ENCODE assay signal across 17 mouse cellular contexts in genomic region chr9:36814486-36814885, GRCm38 (mm10). TPM values are rescaled to one million over a fixed set of nuclear protein-coding genes. Genes with fewer than 3 reads are reported as not detected.
DNase-seq lines count a peak whose midpoint lies in the region; ATAC-seq and TF ChIP-seq lines count a peak whose summit lies in the region.
"Had no signal": no experiment of that assay in that cellular context is flagged by ENCODE, and none has a peak within 500 bp of the region (broad histone marks: within the 10 kb centered on the region; RNA-seq: fewer than 3 reads in every experiment).

No protein-coding gene starts in this region.

- H3K4me2 ChIP-seq in liver, embryonic 14.5 days (ENCODE audit: low read depth): no peak overlapping the region
- H3K4me2 ChIP-seq in liver, embryonic 11.5 days: no peak overlapping the region
- H3K4me2 ChIP-seq: hindbrain, embryonic 14.5 days had no signal

- H3K27ac ChIP-seq in gastrocnemius, adult 2 months: no peak overlapping the region
- H3K27ac ChIP-seq in liver, embryonic 14.5 days: no peak overlapping the region
- no peak overlapping the region for H3K27ac ChIP-seq in liver, embryonic 11.5 days (ENCODE audit: low read depth, low read length)
- H3K27ac ChIP-seq: hindbrain, embryonic 14.5 days; limb, embryonic 10.5 days had no signal

- H3K27me3 ChIP-seq in liver, embryonic 14.5 days (ENCODE audit: control insufficient read depth, insufficient read depth, low read length): no peaks in the 10 kb centered on the region
- H3K27me3 ChIP-seq in liver, embryonic 11.5 days (replicated peaks; ENCODE audit: control insufficient read depth, insufficient read depth, low read length): no peaks in the 10 kb centered on the region

- TF ChIP-seq EP300 in liver, embryonic 14.5 days (IDR thresholded peaks at IDR 0.05; ENCODE audit: low read depth): no peak

- 39% methylated on average over 3 of the region's 3 CpGs for WGBS in liver, embryonic 14.5 days (ENCODE audit: insufficient replicate concordance)
- 66% methylated on average over 3 of the region's 3 CpGs for WGBS in liver, embryonic 11.5 days

- H3K9ac ChIP-seq in liver, embryonic 14.5 days (replicated peaks): no peak overlapping the region
- no peak overlapping the region for H3K9ac ChIP-seq in liver, embryonic 11.5 days (ENCODE audit: low read depth, low read length)
- H3K9ac ChIP-seq: hindbrain, embryonic 14.5 days had no signal

- no peak for DNase-seq in gastrocnemius, adult 2 months
- DNase-seq in gastrocnemius, postnatal 10 days: no peak
- DNase-seq in liver, embryonic 14.5 days (ENCODE audit: low read depth in 3 of 3, low spot score in 3 of 3): no peak
- no peak for DNase-seq in liver, embryonic 11.5 days (ENCODE audit: low spot score)
- DNase-seq in ES-CJ7 (ENCODE audit: low read depth, low spot score): peak; percentile 73
- DNase-seq in thymus, postnatal 25 days: no peak
- DNase-seq in cerebellum, adult 11-12 months: no peak
- DNase-seq: cerebellum, adult 11 months; heart, postnatal 10 days; kidney, adult 9 months; layer of hippocampus, adult 9-11 months; lung, adult 2 months; right cerebral cortex, postnatal 14 days had no signal

- H3K4me3 ChIP-seq in gastrocnemius, adult 2 months: no peak overlapping the region
- no peak overlapping the region for H3K4me3 ChIP-seq in liver, embryonic 14.5 days (ENCODE audit: insufficient read depth in 1 of 2, low read depth in 2 of 2, low read length in 2 of 2)
- no peak overlapping the region for H3K4me3 ChIP-seq in liver, embryonic 11.5 days (ENCODE audit: low read depth, low read length)
- H3K4me3 ChIP-seq: erythroblast, embryonic 14.5 days; limb, embryonic 10.5 days had no signal

- TF ChIP-seq CTCF in gastrocnemius, adult 2 months (IDR thresholded peaks at IDR 0.05): peak; percentile 24; the same call in 1 of the 2 replicates
- TF ChIP-seq CTCF in liver, embryonic 14.5 days (IDR thresholded peaks at IDR 0.05; ENCODE audit: low read depth): 0 out of 2 replicates have a peak, but pooled peaks have one; percentile 21

- H3K9me3 ChIP-seq in liver, embryonic 14.5 days (ENCODE audit: control insufficient read depth, low read length): no peaks in the 10 kb centered on the region
- no peaks in the 10 kb centered on the region for H3K9me3 ChIP-seq in liver, embryonic 11.5 days (ENCODE audit: control insufficient read depth, low read length)
- H3K9me3 ChIP-seq: limb, embryonic 10.5 days had no signal

- H3K36me3 ChIP-seq in liver, embryonic 14.5 days (replicated peaks; ENCODE audit: control insufficient read depth, insufficient read depth, low read depth): no peaks in the 10 kb centered on the region
- no peaks in the 10 kb centered on the region for H3K36me3 ChIP-seq in liver, embryonic 11.5 days (ENCODE audit: control insufficient read depth, insufficient read depth, low read length)
- H3K36me3 ChIP-seq: limb, embryonic 10.5 days had no signal

- no peak for ATAC-seq in liver, embryonic 14.5 days (ENCODE audit: insufficient read depth)
- no peak for ATAC-seq in liver, embryonic 11.5 days (replicated peaks; ENCODE audit: low FRiP score)
- ATAC-seq in granulocyte monocyte progenitor cell, adult 5-6 weeks (replicated peaks; ENCODE audit: poor library complexity, severe bottlenecking): peak; percentile 33

- H3K4me1 ChIP-seq in liver, embryonic 14.5 days (replicated peaks; ENCODE audit: control insufficient read depth in 2 of 2, insufficient read depth in 2 of 2, low read length in 1 of 2): no peaks in the 10 kb centered on the region
- H3K4me1 ChIP-seq in liver, embryonic 11.5 days (replicated peaks; ENCODE audit: control insufficient read depth, insufficient read depth, low read length): no peaks in the 10 kb centered on the region
- H3K4me1 ChIP-seq: limb, embryonic 10.5 days had no signal

- intact Hi-C loops in gastrocnemius, adult 2 months (cut with DNase I): no loop called here

RNA-seq across cellular contexts. Expression of gene Fez1, which starts 7.2 kb away (rescaled TPM):
- total RNA-seq in gastrocnemius, adult 2 months (2021): 1 to 10 TPM; 4.2 to 4.7 TPM
- 1 to 10 TPM; 4.4 to 6.5 TPM for total RNA-seq in gastrocnemius, postnatal 10 days (2021)
- 0.12 and 0.26 TPM in 2 replicates for polyA plus RNA-seq in liver, embryonic 14.5 days (2012; rRNA removed)
- 0.28 TPM in 1 of 2 replicates, not detected in the other for polyA plus RNA-seq in liver, embryonic 14.5 days (2014; fragmentation: Nextera tagmentation; extraction: Ambion mirVana)
- 2.7 and 3.2 TPM in 2 replicates for polyA plus RNA-seq in liver, embryonic 11.5 days (2014; fragmentation: Nextera tagmentation; extraction: Ambion mirVana)
- not detected in 2 replicates for total RNA-seq in granulocyte monocyte progenitor cell, adult 5-6 weeks (2014; fragmentation: Nextera tagmentation)
- not detected in 2 replicates for total RNA-seq in granulocyte monocyte progenitor cell, adult 5-6 weeks (2017)
- polyA plus RNA-seq: erythroblast, embryonic 14.5 days had no signal

RNA-seq across cellular contexts. Expression of gene Ei24, which starts 17.3 kb away (rescaled TPM):
- 10 to 100 TPM; 78.2 to 79.3 TPM for total RNA-seq in gastrocnemius, adult 2 months (2021)
- 10 to 100 TPM; 46.6 to 56.8 TPM for total RNA-seq in gastrocnemius, postnatal 10 days (2021)
- 16.1 and 17.8 TPM in 2 replicates for polyA plus RNA-seq in liver, embryonic 14.5 days (2012; rRNA removed)
- polyA plus RNA-seq in liver, embryonic 14.5 days (2014; fragmentation: Nextera tagmentation; extraction: Ambion mirVana): 12.4 and 12.8 TPM in 2 replicates
- polyA plus RNA-seq in liver, embryonic 11.5 days (2014; fragmentation: Nextera tagmentation; extraction: Ambion mirVana): 39.4 and 45.0 TPM in 2 replicates
- 47.8 and 59.9 TPM in 2 replicates for total RNA-seq in granulocyte monocyte progenitor cell, adult 5-6 weeks (2014; fragmentation: Nextera tagmentation)
- 36.9 and 43.2 TPM in 2 replicates for total RNA-seq in granulocyte monocyte progenitor cell, adult 5-6 weeks (2017)

RNA-seq across cellular contexts. Expression of gene Stt3a, which starts 47.0 kb away (rescaled TPM):
- total RNA-seq in gastrocnemius, adult 2 months (2021): 10 to 100 TPM; 34.3 to 46.0 TPM
- 10 to 100 TPM; 77.5 to 91.3 TPM for total RNA-seq in gastrocnemius, postnatal 10 days (2021)
- 49.3 and 73.7 TPM in 2 replicates for polyA plus RNA-seq in liver, embryonic 14.5 days (2012; rRNA removed)
- 142 and 144 TPM in 2 replicates for polyA plus RNA-seq in liver, embryonic 14.5 days (2014; fragmentation: Nextera tagmentation; extraction: Ambion mirVana)
- 296 and 315 TPM in 2 replicates for polyA plus RNA-seq in liver, embryonic 11.5 days (2014; fragmentation: Nextera tagmentation; extraction: Ambion mirVana)
- total RNA-seq in granulocyte monocyte progenitor cell, adult 5-6 weeks (2014; fragmentation: Nextera tagmentation): 193 and 246 TPM in 2 replicates
- total RNA-seq in granulocyte monocyte progenitor cell, adult 5-6 weeks (2017): 596 and 768 TPM in 2 replicates

Comparison
In these comparisons a context has a peak if more than half of its experiments do, and no peak if none do; other contexts are left out.
1. RNA of gene Fez1, which starts 7.2 kb away (total RNA-seq): 4.4 to 6.5 TPM in gastrocnemius, postnatal 10 days and 4.2 to 4.7 TPM in gastrocnemius, adult 2 months; not detected in granulocyte monocyte progenitor cell, adult 5-6 weeks; every median in the first group is over 4 times any median in the second.